Mouse (Mus musculus) olfactory bulb, adult 2 months (tissue): ENCODE measurements around the gene Myo18a.

Source experiments
- CTCF ChIP-seq: fragments of 200-500 bp; IDR thresholded peaks from 2 replicates; pipeline ENCODE4 v1.5.1; 2012; ENCODE audit warnings: low read depth, mild to moderate bottlenecking, low read length, moderate library complexity; ENCODE audit not compliant: insufficient read depth
- POLR2A ChIP-seq: fragments of 200-500 bp; IDR thresholded peaks from 2 replicates; pipeline ENCODE4 v1.6.1; 2012; ENCODE audit warnings: mild to moderate bottlenecking, low read depth, low read length, moderate library complexity; ENCODE audit not compliant: insufficient read depth

GRCm38 (mm10) chr11:77893787-77894718, 131.0 kb downstream of the Myo18a start, which contains the start of gene Pipox:
- TF ChIP-seq CTCF = no peak
- no peak for TF ChIP-seq POLR2A
